Mouse (Mus musculus): ENCODE measurements around the gene Zfp985. TPM values are rescaled to one million over a fixed set of nuclear protein-coding genes. Genes with fewer than 3 reads are reported as not detected.
"Not testable (repeated sequence)": the region's sequence is repeated elsewhere in the genome, so short reads cannot be mapped to it uniquely, and the experiment has no call there.

The Zfp985 gene
- total RNA-seq, 1 experiment from 2014 or later: 0.46 TPM

GRCm38 (mm10) chr4:147605521-147605920, 52.4 kb downstream of the Zfp985 start:
- DNase-seq: no peak

GRCm38 (mm10) chr4:147606511-147606910, 53.4 kb downstream of the Zfp985 start:
- not testable (repeated sequence) for DNase-seq

DNA sequence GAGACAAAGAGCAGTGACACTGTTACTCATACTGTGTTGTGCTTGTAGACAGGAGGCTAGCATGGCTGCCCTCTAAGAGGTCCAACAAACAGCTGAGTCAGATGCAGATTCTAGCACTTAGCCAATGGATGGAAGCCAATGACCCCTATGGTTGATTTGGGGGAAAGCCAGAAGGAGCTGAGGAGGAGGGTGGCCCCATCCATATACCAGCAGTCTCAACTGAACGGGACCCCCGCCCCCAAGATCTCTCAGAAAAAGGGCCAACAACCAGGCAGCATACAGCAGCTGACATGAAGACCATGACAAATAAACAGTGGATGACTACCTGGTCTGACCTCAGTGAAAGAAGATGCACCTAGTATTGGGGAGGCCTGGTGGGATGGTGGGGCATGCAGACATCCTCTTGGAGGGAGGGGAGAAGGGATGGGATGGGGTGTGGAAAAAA, 80.8 kb downstream of the Zfp985 start:
- DNase-seq: not testable (repeated sequence)

Other genes with a start within 250 kb of the Zfp985 start
- gene Zfp988, start 247.6 kb upstream of the Zfp985 start, total RNA-seq (2021): 0.58 TPM in 1 of 2 replicates, not detected in the other
- not detected in 2 replicates for gene Zfp978, start 192.0 kb upstream of the Zfp985 start, total RNA-seq (2021)
- 11.9 and 13.7 TPM in 2 replicates for gene Zfp982, start 60.9 kb upstream of the Zfp985 start, total RNA-seq (2021)
- gene Gm16503, start 13.1 kb upstream of the Zfp985 start, total RNA-seq (2021): 0.48 and 1.1 TPM in 2 replicates
- gene Zfp979, start 89.2 kb downstream of the Zfp985 start, total RNA-seq (2021): 3.6 and 3.7 TPM in 2 replicates
- 0.46 TPM in 1 of 2 replicates, not detected in the other for gene Zfp534, start 149.3 kb downstream of the Zfp985 start, total RNA-seq (2021)